Mouse (Mus musculus): Measurements from ENCODE around the gene Nme6. TPM values are rescaled to one million over a fixed set of nuclear protein-coding genes. Genes with fewer than 3 reads are reported as not detected.

The Nme6 gene
- polyA plus RNA-seq, 1 experiment from 2014 or later = 60.8 TPM

DNA sequence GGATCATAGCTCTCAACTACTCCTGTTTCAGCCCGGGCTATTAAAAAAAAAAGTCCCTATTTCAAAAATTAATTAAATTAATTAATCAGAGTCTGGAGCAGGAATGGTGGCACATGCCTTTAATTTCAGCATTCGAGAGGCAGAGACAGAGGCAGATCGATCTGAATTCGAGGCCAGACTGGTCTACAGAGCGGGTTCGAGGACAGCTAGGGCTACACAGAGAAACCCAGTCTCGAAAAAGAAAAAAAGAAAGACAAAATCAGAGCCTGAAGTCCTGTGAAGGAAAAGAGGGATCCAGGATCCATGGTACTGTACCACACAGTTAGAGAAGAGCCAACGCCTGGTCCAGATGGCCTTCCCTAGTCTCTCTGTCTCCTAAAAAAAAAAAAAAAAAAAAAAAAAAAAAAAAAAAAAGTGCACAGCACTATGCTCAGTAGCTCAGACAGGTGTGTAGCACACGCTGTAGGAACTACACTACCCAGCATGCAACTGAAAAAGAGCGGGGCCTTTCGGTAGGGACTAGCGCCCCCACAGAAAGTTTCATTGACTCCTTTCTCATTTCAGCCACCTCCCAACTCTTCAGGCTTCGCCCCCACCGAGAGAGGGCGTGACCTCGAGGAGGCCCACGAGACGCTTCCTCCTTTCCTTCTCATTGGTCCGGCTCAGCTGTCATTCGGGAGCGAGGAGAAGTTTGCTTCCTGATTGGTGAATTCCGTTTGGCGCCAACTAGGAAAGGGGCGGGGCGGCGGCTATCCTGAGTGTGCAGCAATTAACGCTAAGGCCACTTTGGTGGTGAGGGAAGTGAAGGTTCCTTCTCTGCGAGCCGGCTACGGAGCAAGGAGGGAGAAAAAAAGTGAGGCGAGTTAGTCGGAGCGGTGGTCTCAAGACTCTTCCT lies 42.5 kb downstream of the Nme6 start, which contains the start of gene Cdc25a:
Gene Cdc25a (plus strand): TSS at position 783 of the 895 bp plus-strand sequence.
- Histone ChIP-seq H3K27me3 (no peaks in the 10 kb centered on the region), H3K4me2 (replicated peaks) (peak within 1 kb of the TSS; percentile 55), H3K4me3 (replicated peaks) (peak within 1 kb of the TSS; percentile 97), H3K9ac (peak within 1 kb of the TSS; percentile 88), H3K27ac (replicated peaks) (peak within 1 kb of the TSS; percentile 94), H3K36me3 (peaks cover 21% of the 10 kb centered on the region), H3K9me3 (replicated peaks) (no peaks in the 10 kb centered on the region), H3K4me1 (peaks cover 14% of the 10 kb centered on the region)
- 6% methylated on average over 33 of the region's 33 CpGs for WGBS
- ATAC-seq (ENCODE audit: insufficient number of reproducible peaks, low FRiP score, low TSS enrichment, low read depth) = peak; percentile 92

- H3K27ac ChIP-seq (replicated peaks) = peak overlapping the region; percentile 94
- ATAC-seq (ENCODE audit: insufficient number of reproducible peaks, low FRiP score, low TSS enrichment, low read depth) = peak; percentile 80
These were observed 43.4 kb downstream of the Nme6 start for GRCm38 (mm10) chr9:109875695-109876601.

GRCm38 (mm10) chr9:109876756-109877155 lies 44.2 kb downstream of the Nme6 start:
- peak overlapping the region; percentile 10; the same call in 1 of the 2 replicates for H3K9ac ChIP-seq
- peaks cover 37% of the 10 kb centered on the region for H3K36me3 ChIP-seq
- peak overlapping the region; percentile 55 for H3K4me2 ChIP-seq (replicated peaks)
- ATAC-seq (ENCODE audit: insufficient number of reproducible peaks, low FRiP score, low TSS enrichment, low read depth) = no peak
- WGBS = 3% methylated on average over 3 of the region's 3 CpGs
- peak overlapping the region; percentile 94 for H3K27ac ChIP-seq (replicated peaks)
- H3K27me3 ChIP-seq = no peaks in the 10 kb centered on the region
- peak overlapping the region; percentile 97 for H3K4me3 ChIP-seq (replicated peaks)
- no peaks in the 10 kb centered on the region for H3K9me3 ChIP-seq (replicated peaks)
- H3K4me1 ChIP-seq = peaks cover 14% of the 10 kb centered on the region

More at GRCm38 (mm10) chr9:109875695-109876601, 43.4 kb downstream of the Nme6 start:
- Histone ChIP-seq H3K4me2 (replicated peaks) (peak overlapping the region; percentile 55), H3K4me3 (replicated peaks) (peak overlapping the region; percentile 97), H3K4me1 (peaks cover 14% of the 10 kb centered on the region), H3K36me3 (peaks cover 29% of the 10 kb centered on the region), H3K9ac (peak overlapping the region; percentile 88), H3K27me3 (no peaks in the 10 kb centered on the region), H3K9me3 (replicated peaks) (no peaks in the 10 kb centered on the region)
- WGBS = under 1% methylated on average over 76 of the region's 76 CpGs

- no peak for ATAC-seq (ENCODE audit: insufficient number of reproducible peaks, low FRiP score, low TSS enrichment, low read depth)
- Histone ChIP-seq H3K4me2 (replicated peaks) (peak overlapping the region; percentile 55), H3K27ac (replicated peaks) (no peak overlapping the region), H3K4me1 (peaks cover 14% of the 10 kb centered on the region), H3K9ac (no peak overlapping the region), H3K4me3 (replicated peaks) (peak overlapping the region; percentile 97), H3K27me3 (no peaks in the 10 kb centered on the region), H3K36me3 (peaks cover 46% of the 10 kb centered on the region), H3K9me3 (replicated peaks) (no peaks in the 10 kb centered on the region)
- WGBS = 71% methylated on average over 5 of the region's 5 CpGs
These were observed 45.1 kb downstream of the Nme6 start for GRCm38 (mm10) chr9:109877666-109878065.

DNA sequence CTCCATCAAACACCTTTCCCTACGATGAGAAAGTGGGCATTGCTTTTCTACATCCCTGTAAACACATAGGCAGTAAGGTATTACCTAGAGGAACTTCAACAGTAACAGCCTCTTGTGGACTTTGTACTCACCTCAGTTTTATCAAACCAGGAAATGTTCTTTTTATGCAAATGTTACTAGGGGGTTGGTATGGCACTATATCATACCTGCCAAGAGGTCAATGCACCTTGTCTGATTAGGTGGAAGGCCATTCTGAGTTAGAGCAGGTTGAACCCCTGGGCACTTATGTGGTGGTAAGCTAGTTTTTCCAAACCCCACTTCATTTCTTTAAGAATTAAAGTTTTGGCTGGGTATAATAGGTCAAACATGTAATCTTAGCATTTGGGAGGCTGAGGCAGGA lies 46.8 kb downstream of the Nme6 start:
- H3K27me3 ChIP-seq = no peaks in the 10 kb centered on the region
- no peak overlapping the region for H3K4me2 ChIP-seq (replicated peaks)
- WGBS = 90% methylated on average over 1 of the region's 1 CpGs
- H3K4me3 ChIP-seq (replicated peaks) = no peak overlapping the region
- H3K36me3 ChIP-seq = peaks cover 61% of the 10 kb centered on the region
- no peak overlapping the region for H3K27ac ChIP-seq (replicated peaks)
- H3K9ac ChIP-seq = no peak overlapping the region
- H3K9me3 ChIP-seq (replicated peaks) = no peaks in the 10 kb centered on the region
- ATAC-seq (ENCODE audit: insufficient number of reproducible peaks, low FRiP score, low TSS enrichment, low read depth) = no peak
- peaks cover 14% of the 10 kb centered on the region for H3K4me1 ChIP-seq

- Histone ChIP-seq H3K4me1 (no peaks in the 10 kb centered on the region), H3K27me3 (no peaks in the 10 kb centered on the region), H3K36me3 (peaks cover 97% of the 10 kb centered on the region), H3K9me3 (replicated peaks) (no peaks in the 10 kb centered on the region), H3K4me2 (replicated peaks) (no peak overlapping the region), H3K9ac (no peak overlapping the region), H3K27ac (replicated peaks) (no peak overlapping the region), H3K4me3 (replicated peaks) (no peak overlapping the region)
- WGBS = 82% methylated on average over 4 of the region's 4 CpGs
- no peak for ATAC-seq (ENCODE audit: insufficient number of reproducible peaks, low FRiP score, low TSS enrichment, low read depth)
These were observed 53.7 kb downstream of the Nme6 start for GRCm38 (mm10) chr9:109886259-109886658.

GRCm38 (mm10) chr9:109887321-109887720 lies 54.8 kb downstream of the Nme6 start:
- no peak for ATAC-seq (ENCODE audit: insufficient number of reproducible peaks, low FRiP score, low TSS enrichment, low read depth)
- no peak overlapping the region for H3K27ac ChIP-seq (replicated peaks)
- no peak overlapping the region for H3K4me2 ChIP-seq (replicated peaks)
- no peak overlapping the region for H3K4me3 ChIP-seq (replicated peaks)
- peaks cover 97% of the 10 kb centered on the region for H3K36me3 ChIP-seq
- WGBS = 87% methylated on average over 5 of the region's 5 CpGs
- no peaks in the 10 kb centered on the region for H3K9me3 ChIP-seq (replicated peaks)
- no peak overlapping the region for H3K9ac ChIP-seq
- no peaks in the 10 kb centered on the region for H3K4me1 ChIP-seq
- no peaks in the 10 kb centered on the region for H3K27me3 ChIP-seq

GRCm38 (mm10) chr9:109891501-109891900 lies 59.0 kb downstream of the Nme6 start:
- Histone ChIP-seq H3K9me3 (replicated peaks) (no peaks in the 10 kb centered on the region), H3K4me3 (replicated peaks) (no peak overlapping the region), H3K9ac (no peak overlapping the region), H3K27ac (replicated peaks) (no peak overlapping the region), H3K4me1 (peaks cover 12% of the 10 kb centered on the region), H3K36me3 (peaks cover 75% of the 10 kb centered on the region), H3K27me3 (no peaks in the 10 kb centered on the region), H3K4me2 (replicated peaks) (no peak overlapping the region)
- no peak for ATAC-seq (ENCODE audit: insufficient number of reproducible peaks, low FRiP score, low TSS enrichment, low read depth)
- 91% methylated on average over 8 of the region's 8 CpGs for WGBS

Small RNAs within 50 kb of the gene (microRNA-seq; reads per million reads assigned to microRNA genes)
- 0.52 reads per million for gene Mir7089 (ENCODE audit: borderline number of aligned reads)

Other genes starting within 250 kb of the Nme6 start
- not detected in 2 replicates for gene Fbxw24, start 206.7 kb upstream of the Nme6 start, polyA plus RNA-seq (2015; fragmentation: Nextera tagmentation; extraction: Ambion mirVana)
- gene Fbxw25, start 168.1 kb upstream of the Nme6 start, polyA plus RNA-seq (2015; fragmentation: Nextera tagmentation; extraction: Ambion mirVana) = not detected in 2 replicates
- gene Fbxw18, start 130.0 kb upstream of the Nme6 start, polyA plus RNA-seq (2015; fragmentation: Nextera tagmentation; extraction: Ambion mirVana) = not detected in 2 replicates
- gene Fbxw26, start 86.7 kb upstream of the Nme6 start, polyA plus RNA-seq (2015; fragmentation: Nextera tagmentation; extraction: Ambion mirVana) = not detected in 2 replicates
- not detected in 2 replicates for gene Fbxw27, start 42.1 kb upstream of the Nme6 start, polyA plus RNA-seq (2015; fragmentation: Nextera tagmentation; extraction: Ambion mirVana)
- gene Spink8, start 20.5 kb upstream of the Nme6 start, polyA plus RNA-seq (2015; fragmentation: Nextera tagmentation; extraction: Ambion mirVana) = 1.4 and 2.6 TPM in 2 replicates
- gene Camp, start 16.9 kb downstream of the Nme6 start, polyA plus RNA-seq (2015; fragmentation: Nextera tagmentation; extraction: Ambion mirVana) = 2.2 and 2.4 TPM in 2 replicates
- 26.2 and 26.8 TPM in 2 replicates for gene Cdc25a, start 42.8 kb downstream of the Nme6 start, polyA plus RNA-seq (2015; fragmentation: Nextera tagmentation; extraction: Ambion mirVana)
- 80.1 and 82.4 TPM in 2 replicates for gene Map4, start 98.7 kb downstream of the Nme6 start, polyA plus RNA-seq (2015; fragmentation: Nextera tagmentation; extraction: Ambion mirVana)

All from embryonic facial prominence, embryonic 15.5 days (tissue).